Mouse (Mus musculus): ENCODE results near the gene Pear1.

- TF ChIP-seq CTCF (IDR thresholded peaks at IDR 0.05; ENCODE audit: control insufficient read depth, insufficient read depth, low read length) (no peak), POLR2A (IDR thresholded peaks at IDR 0.05; ENCODE audit: borderline replicate concordance, control insufficient read depth, low read depth, low read length) (no peak)
These were observed 81.4 kb downstream of the Pear1 start for GRCm38 (mm10) chr3:87742735-87743134.
